Mouse (Mus musculus): ENCODE results near the gene Rab8b.

GRCm38 (mm10) chr9:66862202-66862601, 57.3 kb downstream of the Rab8b start:
- TF ChIP-seq CTCF (IDR thresholded peaks at IDR 0.05; ENCODE audit: borderline replicate concordance, extremely low read depth, insufficient read depth, insufficient read length), result no peak
- TF ChIP-seq POLR2A (IDR thresholded peaks at IDR 0.05; ENCODE audit: borderline replicate concordance, extremely low read depth, insufficient read depth, insufficient read length, poor library complexity, severe bottlenecking), result no peak

Data from brain, embryonic 14.5 days (tissue).